Mouse (Mus musculus) embryonic facial prominence, embryonic 13.5 days (tissue): ENCODE measurements at regions not wholly inside any gene's neighbourhood (a gene's known extent, or its start where the extent isn't known, plus 50 kb on each side); places are given as distances from the start of the nearest gene placed in this dataset.

Experiments used
- ATAC-seq: fragments of 200-750 bp; cut with Nextera tagmentation; 2 replicates; pipeline ENCODE4 v1.8.0; 2017; ENCODE audit warnings: low read depth; ENCODE audit not compliant: insufficient number of reproducible peaks, insufficient read depth, low FRiP score, low TSS enrichment
- H3K27ac ChIP-seq: fragments of 300-500 bp; sonication (generic); 2 replicates; pipeline ENCODE4 v1.5.1; 2015; ENCODE audit warnings: moderate library complexity, mild to moderate bottlenecking, inconsistent platforms
- H3K27me3 ChIP-seq: fragments of 300-500 bp; sonication (generic); 2 replicates; pipeline ENCODE4 v1.6.1; 2015; ENCODE audit warnings: mild to moderate bottlenecking, inconsistent platforms
- H3K36me3 ChIP-seq: fragments of 300-500 bp; sonication (generic); 2 replicates; pipeline ENCODE4 v1.6.1; 2015; ENCODE audit warnings: mild to moderate bottlenecking, inconsistent platforms
- H3K4me1 ChIP-seq: fragments of 300-500 bp; sonication (generic); 2 replicates; pipeline ENCODE4 v1.6.1; 2015; ENCODE audit warnings: inconsistent platforms
- H3K4me2 ChIP-seq: fragments of 300-500 bp; sonication (generic); 2 replicates; pipeline ENCODE4 v1.6.1; 2015; ENCODE audit warnings: moderate library complexity, mild to moderate bottlenecking, inconsistent platforms
- H3K4me3 ChIP-seq: fragments of 300-500 bp; sonication (generic); 2 replicates; pipeline ENCODE4 v1.5.1; 2015; ENCODE audit warnings: mild to moderate bottlenecking, inconsistent platforms
- H3K9ac ChIP-seq: fragments of 300-500 bp; sonication (generic); 2 replicates; pipeline ENCODE4 v1.6.1; 2015; ENCODE audit warnings: mild to moderate bottlenecking, inconsistent platforms
- H3K9me3 ChIP-seq: fragments of 300-500 bp; sonication (generic); 2 replicates; pipeline ENCODE4 v1.6.1; 2016; ENCODE audit warnings: inconsistent platforms
- WGBS: fragments of 180-500 bp; shearing (Covaris S2); methylation state at CpG from one replicate; pipeline ENCODE4 v1.1.7; 2015; ENCODE audit warnings: mixed read lengths; 5-methylcytosine and 5-hydroxymethylcytosine counted together

- Histone ChIP-seq H3K36me3 (no peaks in the 10 kb centered on the region), H3K9me3 (no peaks in the 10 kb centered on the region), H3K4me3 (no peak overlapping the region), H3K4me2 (no peak overlapping the region), H3K27ac (no peak overlapping the region), H3K4me1 (no peaks in the 10 kb centered on the region), H3K9ac (no peak overlapping the region), H3K27me3 (no peaks in the 10 kb centered on the region)
- ATAC-seq: no peak
- 85% methylated on average over 8 of the region's 8 CpGs for WGBS
Observed at GRCm38 (mm10) chr17:67412546-67413250, 58.4 kb upstream of the Ptprm start.

DNA sequence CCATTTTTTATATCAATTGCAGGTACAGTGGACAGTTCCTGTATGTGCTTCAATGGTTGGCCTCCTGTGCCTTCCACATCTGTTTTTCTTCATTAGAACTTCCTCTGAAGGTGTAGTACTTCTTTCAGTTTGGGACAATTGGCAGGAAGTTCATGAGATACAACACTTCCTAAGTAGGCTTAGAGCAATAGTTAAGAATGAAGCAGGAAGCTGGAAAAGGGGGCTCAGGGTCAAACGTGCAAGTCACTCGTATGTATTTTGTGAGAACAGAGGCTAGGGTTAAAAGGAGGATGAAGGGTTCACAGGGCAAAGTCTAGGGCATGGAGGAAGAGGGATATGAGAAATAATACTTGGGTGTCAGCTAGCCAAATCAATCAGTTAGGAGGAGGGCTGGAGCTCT, 55.7 kb upstream of the Ptprm start:
- H3K9ac ChIP-seq: no peak overlapping the region
- no peak overlapping the region for H3K4me2 ChIP-seq
- no peak overlapping the region for H3K27ac ChIP-seq
- WGBS: 82% methylated on average over 2 of the region's 2 CpGs
- no peak for ATAC-seq
- no peaks in the 10 kb centered on the region for H3K9me3 ChIP-seq
- H3K4me1 ChIP-seq: no peaks in the 10 kb centered on the region
- no peaks in the 10 kb centered on the region for H3K36me3 ChIP-seq
- H3K27me3 ChIP-seq: no peaks in the 10 kb centered on the region
- no peak overlapping the region for H3K4me3 ChIP-seq

- no peak overlapping the region for H3K9ac ChIP-seq
- no peaks in the 10 kb centered on the region for H3K27me3 ChIP-seq
- WGBS: 71% methylated on average over 2 of the region's 2 CpGs
- no peak overlapping the region for H3K27ac ChIP-seq
- no peaks in the 10 kb centered on the region for H3K36me3 ChIP-seq
- H3K4me2 ChIP-seq: no peak overlapping the region
- no peak for ATAC-seq
- 0 out of 2 replicates have a peak, but pooled peaks cover 4% of the 10 kb centered on the region for H3K4me1 ChIP-seq
- H3K9me3 ChIP-seq: no peaks in the 10 kb centered on the region
- no peak overlapping the region for H3K4me3 ChIP-seq
Observed at GRCm38 (mm10) chr17:67405934-67406333, 51.7 kb upstream of the Ptprm start.
